Mouse (Mus musculus) gastrocnemius, postnatal 14 days (tissue): ENCODE data around the gene Lsm2. TPM values are rescaled to one million over a fixed set of nuclear protein-coding genes. Genes with fewer than 3 reads are reported as not detected.
"Not testable (repeated sequence)": the region's sequence is repeated elsewhere in the genome, so short reads cannot be mapped to it uniquely, and the experiment has no call there.

Experiments used
- DNase-seq: peaks from one replicate; pipeline ENCODE4 v3.0.0; 2021; ENCODE audit warnings: mixed read lengths
- intact Hi-C: fragments of 180-260 bp; cut with DNase I; formaldehyde crosslinking; loops from one replicate; pipeline ENCODE4 v1.15.1; 2025; ENCODE audit warnings: low total_unique reads
- total RNA-seq, 2 experiments: library from RNA; stranded (reverse); gene quantifications; 2 replicates each; pipeline ENCODE4 v1.2.3; 2021

Gene Lsm2
- total RNA-seq, 2 experiments from 2014 or later: 19.5 to 20.1 TPM

GRCm38 (mm10) chr17:35004075-35004717, 22.5 kb downstream of the Lsm2 start:
- no peak for DNase-seq
- intact Hi-C loops: no loop called here

GRCm38 (mm10) chr17:35005158-35005557, 23.5 kb downstream of the Lsm2 start:
- intact Hi-C loops: no loop called here
- DNase-seq: no peak

- intact Hi-C loops, DNase-seq: not testable (repeated sequence)
These were observed 24.2 kb downstream of the Lsm2 start for GRCm38 (mm10) chr17:35005902-35006301.

- intact Hi-C loops: no loop called here
- no peak for DNase-seq
These were observed 25.8 kb downstream of the Lsm2 start for GRCm38 (mm10) chr17:35007387-35007991.

GRCm38 (mm10) chr17:35009586-35009985, 27.9 kb downstream of the Lsm2 start:
- no peak for DNase-seq
- intact Hi-C loops: no loop called here

GRCm38 (mm10) chr17:35011440-35011839, 29.8 kb downstream of the Lsm2 start:
- intact Hi-C loops: no loop called here
- no peak for DNase-seq

- intact Hi-C loops: no loop called here
- no peak for DNase-seq
These were observed 30.8 kb downstream of the Lsm2 start for GRCm38 (mm10) chr17:35012430-35012829.

- no peak for DNase-seq
- intact Hi-C loops: no loop called here
These were observed 31.6 kb downstream of the Lsm2 start for GRCm38 (mm10) chr17:35013221-35013620.

- intact Hi-C loops: loop anchor here (5.0 kb wide), 1 partner anchor 87 kb away; no protein-coding TSS in a partner anchor
- no peak for DNase-seq
These were observed 33.6 kb downstream of the Lsm2 start for GRCm38 (mm10) chr17:35015296-35015695.

- DNase-seq: peak; percentile 40
- intact Hi-C loops: loop anchor here (5.0 kb wide), 1 partner anchor 86 kb away; no protein-coding TSS in a partner anchor
These were observed 34.7 kb downstream of the Lsm2 start, which contains the start of gene Vwa7 for GRCm38 (mm10) chr17:35016376-35016775. TSS of gene Vwa7 (plus strand) at chr17:35016579.

- no peak for DNase-seq
- intact Hi-C loops: loop anchor here (5.0 kb wide), 1 partner anchor 85 kb away; no protein-coding TSS in a partner anchor
These were observed 35.4 kb downstream of the Lsm2 start for GRCm38 (mm10) chr17:35016791-35017705.

GRCm38 (mm10) chr17:35017706-35018030, 36.0 kb downstream of the Lsm2 start:
- DNase-seq: no peak
- intact Hi-C loops: loop anchor here (5.0 kb wide), 1 partner anchor 85 kb away; no protein-coding TSS in a partner anchor

GRCm38 (mm10) chr17:35018171-35018570, 36.5 kb downstream of the Lsm2 start:
- intact Hi-C loops: loop anchor here (5.0 kb wide), 1 partner anchor 84 kb away; no protein-coding TSS in a partner anchor

GRCm38 (mm10) chr17:35019894-35020293, 38.2 kb downstream of the Lsm2 start:
- intact Hi-C loops: loop anchor here (2.0 to 5.0 kb wide), 2 partner anchors 39 to 82 kb away; partner anchors contain the start of gene Ddah2
- no peak for DNase-seq

More at GRCm38 (mm10) chr17:35018171-35018570, 36.5 kb downstream of the Lsm2 start:
- no peak for DNase-seq

- intact Hi-C loops: loop anchor here (2.0 kb wide), 1 partner anchor 38 kb away; the partner anchor contains the start of gene Ddah2
- no peak for DNase-seq
These were observed 38.9 kb downstream of the Lsm2 start for GRCm38 (mm10) chr17:35020551-35020950.

- intact Hi-C loops: loop anchor here (2.0 kb wide), 1 partner anchor 38 kb away; the partner anchor contains the start of gene Ddah2
- peak; percentile 89 for DNase-seq
These were observed 39.6 kb downstream of the Lsm2 start for GRCm38 (mm10) chr17:35021163-35021808.

GRCm38 (mm10) chr17:35021842-35022477, 40.3 kb downstream of the Lsm2 start:
- DNase-seq: no peak
- intact Hi-C loops: loop anchor here (2.0 kb wide), 1 partner anchor 37 kb away; the partner anchor contains the start of gene Ddah2

- intact Hi-C loops: no loop called here
- DNase-seq: no peak
These were observed 40.9 kb downstream of the Lsm2 start for GRCm38 (mm10) chr17:35022541-35023060.
